Mouse (Mus musculus) left cerebral cortex, adult 8-10 months (tissue): ENCODE measurements around the gene Mast3. TPM values are rescaled to one million over a fixed set of nuclear protein-coding genes. Genes with fewer than 3 reads are reported as not detected.
A peak's percentile ranks its signal among the peaks of the same experiment; 100 is the strongest.

ENCODE experiments used
- DNase-seq, 2 experiments: peaks; one replicate each; pipeline ENCODE4 v3.0.0; 2022; ENCODE audit warnings: low spot score in 2 of 2
- total RNA-seq, 4 experiments: library from RNA; stranded (reverse); gene quantifications; 2 replicates each; pipeline ENCODE4 v1.2.4; 2022

Gene Mast3
- total RNA-seq, 4 experiments from 2014 or later = 276 to 316 (median 288) TPM

- no peak for DNase-seq
These were observed 42.7 kb downstream of the Mast3 start for GRCm38 (mm10) chr8:70762118-70762517.

- peak; percentile 82 to 98 for DNase-seq
These were observed 44.0 kb downstream of the Mast3 start, which contains the start of gene Mpv17l2 for GRCm38 (mm10) chr8:70760775-70761406. TSS of gene Mpv17l2 (minus strand) at chr8:70760946.

DNA sequence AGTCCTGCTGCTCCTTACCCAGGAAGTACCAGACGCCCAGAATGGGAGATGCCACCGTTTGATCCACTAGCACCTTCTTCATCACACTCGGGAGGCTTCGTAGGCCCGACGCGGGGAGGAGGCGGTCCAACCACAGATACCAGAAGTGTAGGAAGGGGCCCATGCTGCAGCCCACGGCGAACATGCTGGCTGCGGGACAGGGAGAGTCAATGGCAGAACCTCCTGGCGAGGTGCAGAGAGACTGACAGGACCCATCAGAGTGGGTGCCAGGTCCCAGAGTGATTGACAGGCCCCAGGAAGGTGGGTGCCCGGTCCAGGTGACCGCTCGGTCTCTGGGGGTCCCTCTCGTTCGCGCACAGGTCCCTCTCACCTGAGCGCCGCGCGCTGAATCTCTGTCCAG is 44.5 kb downstream of the Mast3 start:
- no peak for DNase-seq

DNA sequence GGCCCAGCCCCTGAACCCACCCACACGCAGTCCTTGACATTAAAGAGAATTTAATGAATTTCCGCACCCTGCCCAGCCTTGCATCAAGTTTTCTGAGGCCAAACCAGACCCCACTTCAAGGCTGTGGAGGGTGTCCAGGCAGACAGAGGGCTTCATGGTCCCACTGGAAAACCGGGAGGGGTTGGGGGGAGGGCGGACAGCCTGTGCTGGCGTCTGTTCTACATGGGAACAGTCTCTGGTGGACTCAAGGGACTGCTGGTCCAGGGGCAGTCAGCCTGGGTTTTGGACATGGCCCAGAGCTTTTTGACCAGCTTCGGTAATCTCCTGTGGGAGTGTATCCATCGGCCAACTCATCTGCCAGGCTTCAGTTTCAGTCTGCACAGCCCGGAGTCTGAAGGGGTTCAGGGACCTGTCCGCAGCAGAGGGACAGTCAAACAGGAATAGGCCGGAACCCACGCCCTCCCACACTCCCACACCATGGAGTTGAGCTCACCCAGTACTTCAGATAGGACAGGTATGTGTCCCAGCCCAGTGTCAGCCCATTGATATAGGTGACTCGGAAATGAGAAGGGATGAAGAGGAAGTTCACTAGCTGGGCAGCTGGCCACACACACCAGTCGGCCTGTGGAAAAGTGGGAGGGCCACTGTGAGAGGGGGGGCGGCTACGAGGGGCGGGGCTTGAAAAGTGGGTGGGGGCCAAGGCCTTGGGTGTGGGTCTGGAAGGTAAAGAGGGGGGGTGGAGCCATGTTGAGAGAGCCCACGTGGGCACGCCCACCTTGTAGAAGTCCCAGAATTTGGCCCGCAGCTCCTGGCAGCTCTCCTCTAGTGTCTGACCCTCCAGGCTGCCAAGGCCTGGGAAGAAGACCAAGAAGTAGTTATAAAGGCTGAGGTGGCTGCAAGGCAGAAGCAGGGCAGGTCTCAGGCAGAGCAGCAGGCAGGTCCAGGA is 46.0 kb downstream of the Mast3 start:
- DNase-seq = peak in 1 of 2 experiments; percentile 37

DNA sequence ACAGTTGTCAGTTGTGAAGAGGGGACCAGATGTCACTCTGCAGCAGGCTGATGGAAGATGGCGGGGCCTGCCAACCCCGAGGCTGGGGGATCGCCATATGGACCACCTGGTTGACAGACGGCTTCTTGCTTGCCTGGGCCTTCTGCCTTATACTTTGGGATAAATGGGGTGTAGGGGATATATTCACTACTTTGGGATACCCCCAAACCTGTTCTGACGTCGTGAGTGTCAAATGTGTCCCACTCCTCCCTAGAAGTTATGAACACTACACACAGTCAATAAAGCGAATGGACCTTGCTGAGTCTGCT is 46.6 kb downstream of the Mast3 start:
- peak in 1 of 2 experiments; percentile 11 for DNase-seq

DNA sequence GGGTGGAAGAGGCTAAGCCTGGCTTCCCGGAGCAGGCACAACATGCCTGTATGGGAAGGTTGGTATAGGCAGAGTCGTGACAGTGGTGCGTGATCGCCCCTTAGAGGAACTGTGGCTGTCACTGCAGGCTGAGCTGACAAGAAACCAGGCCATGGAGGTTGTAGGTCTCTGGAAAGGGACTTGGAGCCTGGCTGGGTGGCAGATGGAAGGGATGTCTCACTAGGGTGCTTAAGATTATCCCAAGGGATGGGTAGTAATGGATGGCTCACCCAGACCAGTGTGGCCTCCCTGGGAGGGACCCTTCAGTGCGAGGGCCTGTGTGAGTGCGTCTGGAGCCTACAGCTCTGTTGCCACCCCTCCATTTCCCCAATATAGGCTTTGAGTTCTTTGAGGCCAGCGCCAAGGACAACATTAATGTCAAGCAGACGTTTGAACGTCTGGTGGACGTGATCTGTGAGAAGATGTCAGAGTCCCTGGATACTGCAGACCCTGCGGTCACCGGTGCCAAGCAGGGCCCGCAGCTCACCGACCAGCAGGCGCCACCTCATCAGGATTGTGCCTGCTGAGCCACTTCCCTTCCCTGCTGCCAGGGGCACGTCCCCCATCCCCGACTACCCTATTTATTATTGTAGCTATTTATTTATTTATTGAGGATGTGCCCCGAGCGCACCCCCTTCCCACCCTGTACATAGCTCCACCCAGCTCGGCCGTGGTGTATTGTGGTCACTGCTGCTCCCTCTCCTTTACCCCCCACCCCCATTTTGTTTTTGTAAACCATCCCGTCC is 47.1 kb downstream of the Mast3 start:
- DNase-seq = peak in 1 of 2 experiments; percentile 39

- peak in 1 of 2 experiments; percentile 33 for DNase-seq
These were observed 48.3 kb downstream of the Mast3 start for GRCm38 (mm10) chr8:70756476-70757040.

GRCm38 (mm10) chr8:70755661-70756475 is 49.0 kb downstream of the Mast3 start:
- peak in 1 of 2 experiments; percentile 41 for DNase-seq

- DNase-seq = peak; percentile 74 to 83
These were observed 49.8 kb downstream of the Mast3 start for GRCm38 (mm10) chr8:70754871-70755660.

GRCm38 (mm10) chr8:70754043-70754870 is 50.6 kb downstream of the Mast3 start, which contains the start of gene Rab3a:
TSS of gene Rab3a (plus strand) at chr8:70754679.
- DNase-seq = peak; percentile 87 to 99

GRCm38 (mm10) chr8:70753151-70753550 is 51.7 kb downstream of the Mast3 start:
- peak; percentile 72 to 87 for DNase-seq

- peak; percentile 48 to 60 for DNase-seq
These were observed 52.7 kb downstream of the Mast3 start for GRCm38 (mm10) chr8:70752000-70752764.

DNA sequence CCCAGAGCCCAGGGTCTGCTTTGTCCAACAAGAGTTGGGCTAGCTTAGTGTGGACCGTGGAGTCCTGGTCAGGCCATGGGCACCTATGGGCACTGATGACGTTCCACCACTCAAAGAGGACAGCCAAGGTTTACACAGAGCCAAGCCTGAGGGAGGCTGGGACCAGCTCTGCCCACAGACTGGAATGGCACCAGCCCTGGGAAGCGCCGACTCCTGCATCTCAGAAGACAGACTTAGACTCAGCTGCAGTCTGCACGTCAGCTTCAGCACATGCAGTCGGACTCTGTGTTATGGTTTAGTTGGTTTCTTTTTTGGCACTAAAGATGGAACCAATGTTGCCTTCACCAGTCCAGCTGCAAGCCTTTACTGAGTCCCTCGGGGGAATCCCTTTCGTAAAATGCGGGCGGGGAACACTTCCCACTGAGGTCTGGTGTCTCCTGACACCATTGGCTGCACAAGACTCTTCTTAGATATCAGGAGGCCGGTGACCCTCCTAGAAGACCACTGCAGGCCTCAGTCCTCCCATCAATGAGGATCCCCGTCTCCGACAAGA is 54.6 kb downstream of the Mast3 start:
- peak in 1 of 2 experiments; percentile 50 for DNase-seq

GRCm38 (mm10) chr8:70749097-70749674 is 55.7 kb downstream of the Mast3 start:
- DNase-seq = peak in 1 of 2 experiments; percentile 16

DNA sequence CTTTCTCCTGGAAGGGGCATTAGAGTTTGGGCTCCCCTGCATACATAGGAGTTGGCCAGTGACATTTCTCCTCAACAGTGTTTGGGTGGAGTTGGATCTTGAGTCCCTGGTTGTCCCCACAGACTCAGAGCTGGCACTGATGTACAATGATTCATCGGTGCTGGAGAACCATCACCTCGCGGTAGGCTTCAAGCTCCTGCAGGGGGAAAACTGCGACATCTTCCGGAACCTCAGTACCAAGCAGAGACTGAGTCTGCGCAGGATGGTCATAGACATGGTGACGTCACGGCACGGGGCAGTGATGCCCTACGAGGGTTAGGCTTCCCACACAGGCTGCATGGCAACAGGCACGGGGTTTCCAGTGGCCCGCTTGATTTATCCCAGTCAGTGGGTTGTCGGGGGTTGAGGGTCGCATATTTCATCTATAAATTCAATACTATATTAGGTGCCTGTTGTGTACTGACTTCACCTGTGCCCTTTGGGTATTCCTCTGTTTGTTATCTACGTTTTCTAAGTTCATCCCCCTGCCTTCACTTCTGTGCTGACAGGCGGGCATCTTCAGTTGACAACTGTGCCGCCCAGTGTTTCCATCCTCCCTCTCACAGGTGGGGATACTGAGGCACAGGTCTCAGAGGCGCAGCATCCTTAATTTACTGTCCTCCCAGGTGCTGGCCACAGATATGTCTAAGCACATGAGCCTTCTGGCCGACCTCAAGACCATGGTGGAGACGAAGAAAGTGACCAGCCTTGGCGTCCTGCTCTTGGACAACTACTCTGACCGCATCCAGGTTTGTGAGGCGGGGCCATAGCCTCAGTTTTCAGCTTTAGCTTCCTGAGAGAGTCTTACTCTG is 56.4 kb downstream of the Mast3 start:
- peak in 1 of 2 experiments; percentile 14 for DNase-seq

DNA sequence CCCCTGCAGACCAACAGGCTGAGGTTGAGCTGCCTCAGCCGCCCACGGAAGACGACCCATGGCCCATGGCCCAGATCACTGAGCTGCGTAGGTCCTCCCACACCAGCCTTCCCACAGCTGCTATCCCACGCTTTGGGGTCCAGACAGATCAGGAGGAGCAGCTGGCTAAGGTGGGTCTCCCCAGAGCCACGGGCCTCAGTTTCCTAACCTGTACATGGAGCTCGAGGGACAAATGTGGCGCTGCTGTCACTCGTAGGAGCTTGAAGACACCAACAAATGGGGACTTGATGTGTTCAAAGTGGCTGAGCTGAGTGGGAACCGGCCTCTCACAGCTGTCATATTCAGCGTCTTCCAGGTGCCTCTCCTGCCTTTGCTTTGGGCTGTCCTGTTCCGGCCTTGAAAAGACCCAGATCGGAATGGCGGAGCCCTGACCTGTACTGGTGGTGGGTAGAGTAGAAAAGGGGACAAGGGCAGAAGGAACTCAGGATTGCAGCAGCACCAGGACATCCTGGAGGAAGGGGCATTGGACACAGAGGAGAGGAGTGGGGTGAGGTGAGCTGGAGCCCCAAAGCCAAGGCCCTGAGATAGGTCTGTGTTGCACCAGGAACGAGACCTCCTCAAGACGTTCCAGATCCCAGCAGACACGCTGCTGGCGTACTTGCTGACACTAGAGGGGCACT is 57.5 kb downstream of the Mast3 start:
- peak in 1 of 2 experiments; percentile 22 for DNase-seq
